Mouse (Mus musculus) cortical plate, adult 2 months (tissue): Measurements from ENCODE around the gene Lgr4.
"Not testable (repeated sequence)": the region's sequence is repeated elsewhere in the genome, so short reads cannot be mapped to it uniquely, and the experiment has no call there.

Experiments
- CTCF ChIP-seq: fragments of 200-500 bp; IDR thresholded peaks from 2 replicates; pipeline ENCODE4 v1.5.1; 2011; ENCODE audit warnings: mild to moderate bottlenecking, control low read depth, low read length; ENCODE audit not compliant: insufficient read depth; ENCODE audit errors: extremely low read depth
- POLR2A ChIP-seq: fragments of 200-500 bp; IDR thresholded peaks from 2 replicates; pipeline ENCODE4 v1.6.1; 2011; ENCODE audit warnings: mild to moderate bottlenecking, low read length, control low read depth; ENCODE audit not compliant: insufficient read depth; ENCODE audit errors: extremely low read depth

GRCm38 (mm10) chr2:109879429-109879828 is 38.0 kb upstream of the Lgr4 start:
- TF ChIP-seq CTCF, POLR2A: not testable (repeated sequence)
